Comparison of ENCODE assay signal across 12 mouse cellular contexts in genomic region chr9:74376191-74376590, GRCm38 (mm10).
"Had no signal": no experiment of that assay in that cellular context is flagged by ENCODE, and none has a peak within 500 bp of the region (broad histone marks: within the 10 kb centered on the region; RNA-seq: fewer than 3 reads in every experiment).

No protein-coding gene starts in this region.

- ATAC-seq: midbrain, embryonic 16.5 days had no signal

- DNase-seq: lung, adult 18-20 months; lung, embryonic 14.5 days; lung, postnatal 10 days; lung, postnatal 4 days; midbrain, embryonic 14.5 days; retina, postnatal 1 day; right cerebral cortex, postnatal 14 days; spleen, adult 18-20 months; thymus, adult 18-20 months; thymus, postnatal 14 days; thymus, postnatal 36 days had no signal
